Mouse (Mus musculus) gastrocnemius, adult 2 months (tissue): ENCODE measurements around the gene Zeb2. TPM values are rescaled to one million over a fixed set of nuclear protein-coding genes. Genes with fewer than 3 reads are reported as not detected.

Experiments
- DNase-seq: peaks from one replicate; pipeline ENCODE4 v3.0.0; 2022
- H3K27ac ChIP-seq: fragments of 200-600 bp; 2 replicates; pipeline ENCODE4 v1.8.1; 2022; ENCODE audit warnings: mild to moderate bottlenecking
- H3K4me3 ChIP-seq: fragments of 200-600 bp; 2 replicates; pipeline ENCODE4 v1.8.1; 2022; ENCODE audit warnings: mild to moderate bottlenecking, moderate library complexity
- CTCF ChIP-seq: fragments of 200-600 bp; IDR thresholded peaks from 2 replicates; pipeline ENCODE4 v1.8.1; 2022; ENCODE audit warnings: antibody characterized with exemption, mild to moderate bottlenecking, moderate library complexity
- intact Hi-C: fragments of 180-260 bp; cut with DNase I; formaldehyde crosslinking; loops from one replicate; pipeline ENCODE4 v1.15.1; 2025
- microRNA-seq: library from miRNA; unstranded; fragments of <30 nt; microRNA quantifications from one replicate; pipeline ENCODE4 v1.2.0, GENCODE M21; 2021
- total RNA-seq, 2 experiments: library from RNA; stranded (reverse); gene quantifications; 2 replicates each; pipeline ENCODE4 v1.2.3; 2021

Gene Zeb2
- total RNA-seq, 2 experiments from 2014 or later: 31.3 to 41.6 TPM

DNA sequence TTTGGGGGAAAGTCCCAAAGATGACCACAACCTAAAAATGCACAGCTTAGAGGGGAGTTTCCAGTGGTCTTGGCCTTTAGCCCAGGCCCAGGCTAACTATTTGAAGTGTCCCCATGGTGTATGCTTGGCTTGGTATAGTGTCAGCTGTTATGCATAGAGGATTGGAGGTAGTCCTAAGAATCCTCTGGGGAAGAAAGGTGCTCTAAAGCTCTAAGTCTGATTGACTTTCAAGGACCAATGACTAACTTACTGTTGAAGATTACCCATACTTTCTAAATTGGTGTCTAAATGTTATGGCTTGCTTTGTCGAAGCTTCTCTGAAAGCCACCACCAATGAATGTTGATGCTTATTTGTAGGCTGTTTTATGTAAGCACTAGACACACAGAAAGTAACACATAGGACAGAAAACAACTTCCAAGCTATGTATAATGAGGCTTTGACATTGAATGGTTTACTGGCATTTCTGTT is 159.8 kb downstream of the Zeb2 start:
- intact Hi-C loops: no loop called here
- no peak for DNase-seq
- no peak for TF ChIP-seq CTCF
- Histone ChIP-seq H3K4me3 (no peak overlapping the region), H3K27ac (peak overlapping the region; percentile 64; the same call in 1 of the 2 replicates)

DNA sequence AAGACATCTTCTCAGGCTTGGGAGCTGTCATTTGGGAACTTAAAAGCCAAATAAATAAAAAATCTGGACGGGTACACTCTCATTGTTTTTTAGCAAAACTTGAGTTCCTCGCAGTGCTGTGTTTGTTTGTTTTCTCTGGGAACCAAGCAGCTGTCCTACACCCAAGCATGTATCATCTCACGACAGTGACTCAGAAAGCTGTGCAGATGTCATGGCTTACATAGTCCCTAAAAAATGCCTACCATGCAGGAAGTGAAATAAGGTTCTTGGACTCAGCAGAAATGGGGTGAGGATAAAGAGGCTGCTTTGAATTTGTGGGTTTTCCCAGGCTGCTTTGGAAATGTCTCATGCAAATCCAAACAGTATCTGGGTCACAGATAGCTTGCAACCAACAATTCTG is 161.0 kb downstream of the Zeb2 start:
- Histone ChIP-seq H3K4me3 (no peak overlapping the region), H3K27ac (peak overlapping the region; percentile 64)
- no peak for TF ChIP-seq CTCF
- intact Hi-C loops: no loop called here
- DNase-seq: peak; percentile 29

DNA sequence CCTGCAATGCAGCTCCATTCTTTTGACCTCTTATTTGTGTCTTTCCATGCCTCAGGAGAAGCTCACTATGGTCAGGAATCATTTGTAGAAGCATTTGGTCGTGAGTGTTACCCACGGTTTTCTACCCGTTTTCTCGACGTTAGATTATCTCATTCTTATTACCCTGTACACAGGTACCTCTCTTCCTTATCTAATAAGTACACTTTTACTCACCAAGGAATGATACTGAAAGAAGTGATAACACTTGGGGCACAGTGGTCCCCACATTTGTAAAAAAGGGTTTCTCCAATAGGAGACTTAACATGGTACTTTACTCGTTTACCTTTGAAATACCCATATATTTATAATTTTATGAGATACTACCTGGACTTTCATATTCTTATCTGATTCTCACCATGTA is 161.7 kb downstream of the Zeb2 start:
- DNase-seq: no peak
- intact Hi-C loops: no loop called here
- Histone ChIP-seq H3K27ac (peak overlapping the region; percentile 64), H3K4me3 (no peak overlapping the region)
- no peak for TF ChIP-seq CTCF

DNA sequence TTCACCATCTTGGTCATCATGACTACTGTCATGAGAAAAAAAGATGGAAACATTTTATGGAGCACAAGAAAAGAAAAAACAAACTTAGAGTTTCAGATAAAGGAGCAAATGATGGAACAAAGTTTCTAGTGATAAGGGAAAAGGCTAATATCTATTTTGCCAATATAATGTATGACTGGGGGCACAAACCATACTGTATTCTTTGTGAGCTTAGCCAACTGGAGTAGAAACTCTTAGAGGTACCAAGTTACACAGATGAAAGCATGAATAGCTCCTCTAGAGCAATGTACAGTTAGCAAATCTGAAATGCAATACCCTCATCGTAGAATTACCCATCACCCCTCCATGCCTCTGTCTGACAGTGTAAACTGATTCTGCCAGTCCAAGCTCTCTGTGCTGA is 163.0 kb downstream of the Zeb2 start:
- Histone ChIP-seq H3K4me3 (no peak overlapping the region), H3K27ac (no peak overlapping the region)
- DNase-seq: no peak
- intact Hi-C loops: no loop called here
- no peak for TF ChIP-seq CTCF

DNA sequence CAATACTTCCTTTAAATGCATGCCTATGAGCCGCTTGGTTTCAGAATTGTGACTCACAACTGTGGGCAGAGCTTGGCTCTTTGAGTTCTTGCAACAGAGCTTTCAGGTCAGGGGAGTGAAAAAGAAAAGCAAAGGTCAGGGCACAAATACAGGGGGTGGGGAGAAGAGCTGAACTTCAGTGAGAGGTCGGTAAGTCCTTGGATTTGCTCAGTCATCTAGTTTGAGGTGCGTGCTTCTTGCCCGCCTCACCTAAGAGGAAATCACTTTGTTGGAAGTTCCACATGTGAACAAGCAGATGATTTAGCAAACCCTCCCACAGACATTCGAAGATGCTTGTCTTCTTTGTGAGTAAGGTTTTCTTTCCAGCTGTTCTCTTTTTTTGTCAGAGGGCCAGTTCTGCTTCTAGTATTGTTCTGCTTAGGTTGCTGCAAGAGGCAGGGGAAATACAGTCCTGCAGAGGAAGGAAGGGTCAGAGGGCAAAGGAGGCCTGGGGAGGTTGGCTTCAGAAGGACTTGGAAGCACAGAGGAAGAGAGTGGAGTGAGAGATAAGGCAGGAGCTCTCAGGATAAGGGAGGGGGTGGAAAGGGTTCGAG is 164.3 kb downstream of the Zeb2 start:
- no peak overlapping the region for H3K4me3 ChIP-seq

DNA sequence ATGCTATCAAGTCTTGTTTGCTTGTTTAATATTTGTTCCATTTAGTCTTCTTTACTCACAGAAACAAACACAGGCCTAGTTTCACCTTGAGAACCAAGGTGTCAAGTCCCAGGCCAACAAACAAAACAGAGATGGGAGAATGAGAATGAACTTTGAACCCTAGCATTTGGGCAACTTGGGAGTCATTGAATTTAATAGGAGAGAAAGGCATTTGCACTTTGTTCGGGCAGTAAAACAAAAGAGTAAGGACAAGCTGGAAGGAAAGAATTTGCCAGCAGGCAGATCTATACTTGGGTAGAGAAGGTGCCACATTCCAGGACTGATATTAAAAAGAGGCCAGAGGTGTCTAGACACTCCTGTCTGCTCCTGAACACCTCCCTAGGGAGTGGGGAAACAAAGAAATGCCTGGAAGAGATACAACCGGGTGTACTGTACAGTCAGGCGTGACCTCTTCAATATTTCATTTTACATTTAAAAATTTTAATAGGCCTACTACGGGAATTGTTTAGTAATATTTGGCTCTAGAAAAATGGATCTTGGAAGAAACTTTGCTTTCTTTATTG is 165.5 kb downstream of the Zeb2 start:
- no peak for TF ChIP-seq CTCF
- Histone ChIP-seq H3K4me3 (no peak overlapping the region), H3K27ac (no peak overlapping the region)
- no peak for DNase-seq
- intact Hi-C loops: no loop called here

More for the DNA sequence above, 164.3 kb downstream of the Zeb2 start:
- no peak for DNase-seq
- intact Hi-C loops: no loop called here
- H3K27ac ChIP-seq: peak overlapping the region; percentile 50
- no peak for TF ChIP-seq CTCF

DNA sequence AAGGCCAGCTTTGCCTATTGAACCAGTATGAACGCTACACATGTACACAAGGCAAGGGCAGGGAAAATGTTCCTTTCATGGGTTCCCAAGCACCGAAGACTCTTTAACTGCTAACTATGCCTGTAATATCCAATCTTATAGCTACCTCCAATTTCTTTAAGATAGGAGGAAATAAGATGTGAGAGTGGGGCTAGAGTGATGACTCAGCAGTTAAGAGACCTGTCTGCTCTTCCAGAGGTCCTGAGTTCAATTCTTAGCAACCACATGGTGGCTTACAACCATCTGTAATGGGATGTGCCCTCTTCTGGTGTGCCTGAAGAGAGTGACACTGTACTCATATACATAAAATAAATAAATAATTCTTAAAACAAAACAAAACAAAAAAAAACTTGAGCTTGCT is 172.5 kb downstream of the Zeb2 start:
- no peak overlapping the region for H3K27ac ChIP-seq
- no peak for TF ChIP-seq CTCF
- DNase-seq: no peak
- H3K4me3 ChIP-seq: no peak overlapping the region
- intact Hi-C loops: no loop called here

Small RNA genes lying within 50 kb of the gene (microRNA-seq; reads per million reads assigned to microRNA genes)
- gene Mir5129: not detected

Other genes starting within 250 kb of the Zeb2 start
- 10 to 100 TPM; 27.8 to 29.1 TPM for gene Gtdc1, start 189.7 kb downstream of the Zeb2 start, total RNA-seq